Mouse (Mus musculus): ENCODE data around the gene Plscr5.

Plscr5 gene

DNA sequence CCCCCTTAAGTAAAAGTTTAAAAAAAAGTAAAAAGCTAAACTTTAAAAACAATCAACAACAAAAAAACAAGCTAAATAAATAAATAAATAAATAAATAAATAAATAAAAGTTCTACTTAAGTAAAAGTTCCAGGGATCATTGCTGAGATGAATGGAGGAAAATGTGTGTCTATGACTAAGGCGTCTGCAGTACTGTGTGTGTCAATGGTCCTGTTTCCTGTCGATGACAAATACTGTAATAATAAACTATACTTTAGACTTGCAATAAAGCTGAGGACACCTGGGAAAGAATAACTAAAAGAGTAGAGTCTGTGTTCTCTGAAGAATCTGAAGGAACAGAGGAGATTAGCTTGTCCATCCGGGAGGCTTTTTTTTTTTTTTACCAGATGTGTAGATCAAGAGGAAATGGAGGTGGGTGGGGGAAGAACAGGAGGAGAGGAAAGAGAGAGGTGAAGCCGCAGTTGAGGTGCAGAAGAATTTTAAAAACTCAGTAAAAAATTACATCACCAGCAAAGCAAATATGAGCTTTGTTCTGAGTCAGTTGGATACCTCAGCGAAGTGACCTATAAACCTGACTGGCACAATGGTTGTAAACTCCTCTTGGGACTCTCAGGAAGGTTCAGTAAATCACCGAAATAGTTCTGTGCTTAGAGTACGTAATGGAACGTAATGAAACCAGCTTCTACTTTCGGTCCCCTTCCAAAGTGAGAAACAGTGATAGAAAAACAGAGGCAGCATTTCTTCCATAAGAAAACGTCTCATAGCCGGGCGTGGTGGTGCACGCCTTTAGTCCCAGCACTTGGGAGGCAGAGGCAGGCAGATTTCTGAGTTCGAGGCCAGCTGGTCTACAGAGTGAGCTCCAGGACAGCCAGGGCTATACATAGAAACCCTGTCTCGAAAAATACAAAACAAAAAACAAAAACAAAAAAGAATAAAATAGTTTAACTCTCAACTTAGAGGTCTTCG is 36.4 kb downstream of the Plscr5 start:
- WGBS = 89% methylated on average over 16 of the region's 16 CpGs

DNA sequence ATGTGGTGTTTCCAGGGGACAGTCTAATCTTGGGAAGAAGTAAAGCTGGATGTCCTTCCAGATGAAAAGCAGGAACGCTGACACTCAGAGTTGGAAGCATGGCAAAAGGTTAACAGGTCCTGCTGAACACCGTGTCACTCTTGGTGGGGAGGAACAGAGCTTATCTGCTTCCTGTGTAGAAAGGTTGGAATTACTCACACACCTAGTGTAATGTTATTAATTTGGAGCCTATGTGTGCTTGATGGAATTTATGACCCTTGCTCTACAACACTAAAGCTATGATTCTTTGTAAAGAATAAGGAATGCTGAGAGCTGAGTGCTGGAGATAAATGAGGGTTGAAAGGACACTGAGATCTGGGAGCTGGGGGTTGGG is 37.1 kb downstream of the Plscr5 start:
- WGBS = 86% methylated on average over 2 of the region's 2 CpGs

DNA sequence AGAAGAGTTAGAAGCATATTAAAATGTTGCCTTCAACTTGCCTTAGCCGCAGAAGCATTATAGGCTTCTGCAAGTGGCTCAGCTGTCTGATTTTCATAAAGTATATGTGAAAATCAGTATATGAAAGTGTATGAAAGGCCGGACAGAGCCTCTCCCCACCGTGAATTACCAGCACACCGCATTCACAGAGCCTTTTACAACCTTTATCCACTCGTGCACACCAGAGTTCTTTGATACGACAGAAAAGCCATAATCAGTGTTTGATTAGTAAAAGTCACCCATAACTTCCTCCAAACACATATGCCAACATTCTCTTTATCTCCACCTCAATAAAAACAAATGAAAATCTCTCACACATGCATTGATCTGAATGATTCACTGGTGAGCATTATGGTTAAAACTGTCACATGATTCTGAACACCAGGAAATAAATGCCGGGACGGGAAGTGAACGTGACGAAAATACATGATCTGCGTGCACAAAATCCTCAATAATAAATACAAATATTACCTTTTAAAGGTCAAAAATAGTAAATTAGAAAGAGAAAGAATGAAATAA is 42.2 kb downstream of the Plscr5 start:
- 93% methylated on average over 11 of the region's 11 CpGs for WGBS

DNA sequence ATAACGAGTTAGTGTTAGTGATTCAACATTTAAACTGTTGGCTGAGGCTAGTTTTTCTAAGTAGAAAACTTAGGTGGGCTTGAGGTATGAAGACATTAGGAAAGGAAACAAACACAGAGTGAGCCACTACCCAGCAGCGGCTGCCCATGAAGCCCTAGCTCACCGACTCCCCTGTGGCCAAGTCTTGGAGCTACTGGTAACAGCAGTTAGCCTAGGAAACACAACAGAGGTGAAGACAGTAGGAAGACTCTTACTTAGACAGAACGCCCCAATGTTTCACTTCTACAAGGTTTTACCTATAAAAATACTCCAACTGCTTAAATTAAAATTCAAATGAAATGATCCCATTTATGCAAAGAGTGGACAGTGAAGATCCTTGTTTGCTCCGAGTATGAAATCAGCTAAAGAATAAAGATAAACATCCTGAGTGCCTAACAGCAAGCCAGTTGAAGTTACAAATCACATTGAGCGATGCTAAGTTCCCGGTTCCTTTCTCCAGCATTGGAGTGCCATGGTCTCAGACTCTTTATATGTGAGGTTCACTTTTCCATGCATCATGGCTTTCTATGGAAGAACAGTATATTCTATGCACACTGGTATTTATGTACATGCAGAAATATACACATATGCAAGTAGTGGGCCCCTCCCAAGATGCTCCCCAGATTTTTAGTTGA is 56.2 kb downstream of the Plscr5 start:
- WGBS = 84% methylated on average over 7 of the region's 7 CpGs

DNA sequence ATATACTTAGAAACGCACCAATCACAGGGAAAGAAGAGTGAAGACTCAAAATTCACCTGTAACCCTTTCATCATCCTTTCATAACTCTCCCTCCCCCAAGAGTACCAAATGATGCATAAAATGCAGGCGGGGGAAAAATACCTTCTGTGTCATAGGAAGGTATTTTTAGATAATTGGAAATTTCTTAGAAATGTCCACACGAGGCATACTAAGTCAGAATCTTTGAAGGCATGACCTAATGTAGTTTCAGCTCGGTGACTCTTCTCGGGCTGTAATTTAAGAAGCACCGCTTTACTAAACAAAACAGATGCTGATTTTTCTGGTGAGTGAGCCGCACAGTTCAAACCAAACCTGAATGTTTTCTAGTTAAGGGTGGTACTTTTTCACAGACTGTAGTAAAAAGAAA is 56.7 kb downstream of the Plscr5 start, which contains the start of gene Plscr1:
Plscr1 (plus strand) TSS at position 304 of the 406 bp plus-strand sequence.
- WGBS = 49% methylated on average over 7 of the region's 7 CpGs

DNA sequence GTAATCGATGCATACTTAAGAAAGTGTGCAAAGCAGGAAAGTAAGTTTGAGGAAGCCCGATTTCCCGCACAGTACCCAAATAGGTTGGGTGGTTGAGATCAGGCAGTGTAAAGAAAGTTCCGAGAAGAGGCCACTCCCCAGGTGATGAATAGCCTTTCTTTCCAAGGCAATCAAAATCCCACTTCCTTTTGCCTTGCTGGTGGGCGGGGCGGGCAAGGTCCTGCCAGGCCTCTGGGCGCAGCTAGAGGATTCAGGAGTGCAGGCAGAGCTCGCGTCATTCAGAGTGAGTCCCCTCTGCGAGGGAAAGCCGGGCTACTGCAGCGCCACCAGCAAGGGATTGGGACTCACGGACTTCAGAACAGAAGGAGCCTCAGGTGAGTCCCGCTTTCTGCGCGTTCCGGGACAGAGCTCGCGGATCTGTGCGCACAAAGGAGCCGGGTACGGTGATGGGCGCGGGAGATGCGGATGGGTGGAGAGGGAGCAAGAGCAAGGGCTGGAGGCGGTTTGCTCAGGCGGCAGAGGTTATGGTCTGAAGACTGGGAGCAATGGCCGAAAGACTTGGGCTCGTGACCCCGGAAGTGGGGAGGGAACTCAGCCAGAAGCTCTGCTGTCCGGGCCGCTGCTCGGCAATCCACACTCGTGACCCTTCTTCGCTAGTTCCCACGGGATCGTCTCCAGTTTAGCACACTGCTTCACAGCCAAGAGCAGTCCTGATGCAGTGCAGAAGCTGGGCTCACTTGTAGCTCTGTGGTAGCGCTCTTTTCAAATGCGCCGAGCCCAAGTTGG is 57.4 kb downstream of the Plscr5 start:
- 2% methylated on average over 40 of the region's 40 CpGs for WGBS

DNA sequence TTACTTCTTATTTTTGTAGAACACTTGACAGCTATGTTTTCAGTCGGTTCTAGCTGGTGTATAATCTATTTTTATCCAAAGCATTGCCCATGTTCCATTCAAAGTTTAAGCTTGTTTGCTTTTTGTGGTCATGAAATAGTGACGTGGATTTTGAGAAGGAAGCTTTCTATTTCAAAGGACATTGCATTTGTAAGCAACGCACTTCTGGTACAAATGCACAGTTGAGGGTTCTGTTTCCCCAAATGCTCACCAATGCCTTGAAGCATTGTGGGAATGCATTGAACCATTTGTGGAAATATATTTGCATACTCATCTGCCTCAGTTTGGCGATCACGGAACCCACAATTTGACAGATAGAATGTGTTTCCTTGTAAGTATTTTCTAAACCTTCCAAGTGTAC is 60.0 kb downstream of the Plscr5 start:
- WGBS = 55% methylated on average over 5 of the region's 5 CpGs

DNA sequence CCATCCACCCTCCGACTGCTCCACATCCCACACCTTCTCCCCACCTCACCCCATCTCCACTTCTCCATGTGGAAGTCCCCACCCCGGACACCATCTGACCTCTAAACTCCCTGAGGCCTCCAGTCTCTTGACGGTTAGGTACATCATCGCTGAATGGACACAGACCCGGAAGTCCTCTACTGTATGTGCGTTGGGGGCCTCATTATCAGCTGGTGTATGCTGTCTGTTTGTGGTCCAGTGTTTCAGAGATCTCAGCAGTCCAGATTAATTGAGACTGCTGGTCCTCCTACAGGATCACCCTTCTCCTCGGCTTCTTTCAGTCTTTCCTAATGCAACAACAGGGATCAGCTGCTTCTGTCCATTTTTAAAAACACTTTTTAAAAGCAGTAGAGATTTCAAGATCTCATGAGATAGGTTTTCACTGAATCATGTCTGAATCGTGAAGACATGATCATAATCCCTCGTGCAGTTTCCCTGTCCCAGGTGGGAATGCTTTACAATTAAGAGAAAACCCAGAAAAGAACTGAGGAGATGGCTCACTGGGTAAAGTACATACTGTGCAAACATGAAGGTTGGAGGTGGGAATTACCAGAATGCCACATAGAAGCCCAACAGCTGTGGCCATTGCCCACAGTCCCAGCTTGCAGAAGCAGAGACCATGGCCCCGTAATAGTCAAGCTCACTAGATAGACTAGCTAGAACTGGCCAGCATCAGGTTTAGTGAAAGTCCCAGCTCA is 61.0 kb downstream of the Plscr5 start:
- WGBS = 95% methylated on average over 10 of the region's 10 CpGs
